Mouse (Mus musculus): ENCODE results near the gene Olfr1303.

Gene Olfr1303

DNA sequence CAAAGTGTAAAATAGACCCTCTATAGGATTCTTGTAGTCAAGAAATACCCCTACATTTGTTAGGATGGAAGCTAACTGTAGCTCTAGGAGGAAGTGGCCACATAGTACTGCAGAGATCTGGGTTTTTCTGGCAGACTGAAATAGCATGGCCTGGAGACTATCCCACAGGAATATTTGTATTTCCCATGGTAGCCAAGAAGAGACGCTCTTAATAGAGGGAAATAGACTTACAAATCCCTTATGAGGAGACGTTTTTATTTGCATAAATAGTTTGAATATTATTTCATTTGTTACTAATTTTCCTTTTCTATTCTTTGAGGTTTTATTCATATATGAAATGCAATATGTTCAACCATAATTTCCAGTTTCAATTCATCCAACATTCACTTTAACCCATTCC lies at the start of gene Olfr1303:
Gene Olfr1303 (minus strand): TSS at position 101 of the 400 bp plus-strand sequence.
- DNase-seq (ENCODE audit: low read depth): no peak

DNA sequence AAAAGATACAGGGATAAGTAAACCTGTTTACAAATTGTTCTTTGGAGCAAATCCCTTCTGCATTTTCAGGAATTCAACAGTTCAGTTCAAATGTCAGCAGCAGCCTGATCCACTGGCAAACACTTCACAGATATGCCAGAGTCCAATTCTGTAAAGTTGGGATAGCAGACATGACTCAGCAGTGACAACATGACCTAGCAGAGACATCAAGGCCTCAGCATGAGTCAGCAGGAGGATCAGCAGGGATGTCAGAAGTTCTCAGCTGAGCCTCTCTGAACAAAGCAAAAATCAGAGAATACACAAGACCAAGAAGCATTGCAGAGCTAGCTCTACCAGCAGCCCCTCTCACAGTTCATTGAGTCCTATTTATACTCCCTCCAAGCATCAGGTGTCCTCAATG lies 7.2 kb downstream of the Olfr1303 start:
- DNase-seq (ENCODE audit: low read depth): no peak

DNA sequence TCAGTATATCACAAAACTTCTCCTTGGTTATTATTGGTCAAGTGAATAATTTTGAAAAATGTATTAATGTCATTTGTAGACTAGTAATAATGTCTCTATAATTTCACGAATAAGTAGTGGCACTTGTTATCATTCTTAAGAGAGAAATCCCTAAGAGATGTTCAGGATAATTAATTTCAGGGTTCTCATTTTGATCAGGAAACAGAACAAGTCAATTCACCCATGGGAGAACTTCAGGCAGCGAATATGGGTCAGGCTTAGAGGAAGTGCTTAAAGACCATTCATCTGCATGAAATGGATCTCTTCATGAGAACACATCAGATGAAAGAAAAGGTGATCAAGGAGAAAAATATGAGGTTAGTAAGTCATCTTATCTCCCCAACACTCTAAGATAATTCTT lies 43.0 kb downstream of the Olfr1303 start, which contains the start of gene Olfr1302:
Gene Olfr1302 (plus strand): TSS at position 301 of the 400 bp plus-strand sequence.
- DNase-seq (ENCODE audit: low read depth): no peak
